Mouse (Mus musculus) WW6 (cell line): Measurements from ENCODE around the gene Tfap4.
"Not testable (repeated sequence)": the region's sequence is repeated elsewhere in the genome, so short reads cannot be mapped to it uniquely, and the experiment has no call there.

Experiments used
- DNase-seq: peaks from one replicate; pipeline ENCODE4 v3.0.0-alpha.2; 2013; ENCODE audit warnings: low read depth, low spot score

Tfap4 gene

GRCm38 (mm10) chr16:4552829-4553550 is 6.7 kb downstream of the Tfap4 start:
- DNase-seq = no peak

- no peak for DNase-seq
These were observed 7.8 kb downstream of the Tfap4 start for GRCm38 (mm10) chr16:4551885-4552284.

- DNase-seq = no peak
These were observed 8.6 kb downstream of the Tfap4 start for GRCm38 (mm10) chr16:4551056-4551455.

- DNase-seq = no peak
These were observed 10.5 kb downstream of the Tfap4 start for GRCm38 (mm10) chr16:4548953-4549688.

GRCm38 (mm10) chr16:4547611-4548010 is 12.0 kb downstream of the Tfap4 start:
- DNase-seq = no peak

- no peak for DNase-seq
These were observed 12.8 kb downstream of the Tfap4 start for GRCm38 (mm10) chr16:4546838-4547237.

GRCm38 (mm10) chr16:4544845-4545244 is 14.8 kb downstream of the Tfap4 start:
- DNase-seq = no peak

GRCm38 (mm10) chr16:4543266-4543665 is 16.4 kb downstream of the Tfap4 start:
- DNase-seq = no peak

GRCm38 (mm10) chr16:4542236-4542774 is 17.3 kb downstream of the Tfap4 start:
- DNase-seq = no peak

- DNase-seq = peak; percentile 98
These were observed 18.0 kb downstream of the Tfap4 start, which contains the start of gene Srl for GRCm38 (mm10) chr16:4541501-4542198. Srl (minus strand) TSS chr16:4541816.

- DNase-seq = no peak
These were observed 18.6 kb downstream of the Tfap4 start for GRCm38 (mm10) chr16:4541033-4541432.

- DNase-seq = no peak
These were observed 19.4 kb downstream of the Tfap4 start for GRCm38 (mm10) chr16:4540064-4540775.

- no peak for DNase-seq
These were observed 20.1 kb downstream of the Tfap4 start for GRCm38 (mm10) chr16:4539521-4539920.

GRCm38 (mm10) chr16:4537616-4538358 is 21.9 kb downstream of the Tfap4 start:
- DNase-seq = no peak

- not testable (repeated sequence) for DNase-seq
These were observed 32.3 kb downstream of the Tfap4 start for GRCm38 (mm10) chr16:4527373-4527772.

- DNase-seq = no peak
These were observed 36.2 kb downstream of the Tfap4 start for GRCm38 (mm10) chr16:4523313-4524004.

GRCm38 (mm10) chr16:4522879-4523278 is 36.8 kb downstream of the Tfap4 start:
- DNase-seq = no peak

GRCm38 (mm10) chr16:4521735-4522530 is 37.7 kb downstream of the Tfap4 start:
- DNase-seq = no peak

- DNase-seq = no peak
These were observed 38.5 kb downstream of the Tfap4 start for GRCm38 (mm10) chr16:4521074-4521667.
